Comparison of ENCODE assay signal across 25 mouse cellular contexts in the genomic region with DNA sequence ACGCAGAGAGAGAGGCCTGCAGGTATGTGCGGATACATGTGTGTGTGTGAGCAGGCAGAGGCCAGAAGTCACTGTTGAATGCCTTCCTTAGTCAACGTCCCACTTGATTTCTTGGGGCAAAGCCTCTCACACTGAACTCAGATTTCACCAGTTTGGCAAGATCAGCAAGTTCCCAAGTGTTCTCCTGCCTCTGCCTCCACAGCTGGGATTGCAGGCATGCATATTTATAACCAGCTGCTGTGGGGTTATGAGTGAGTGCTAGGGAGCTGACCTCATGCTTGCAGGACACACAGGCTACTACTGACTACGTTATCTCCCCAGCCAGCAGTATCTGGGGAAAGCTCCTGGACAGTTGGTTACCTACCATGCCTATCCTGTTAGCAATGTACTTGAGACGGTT.
A peak's percentile ranks its signal among the peaks of the same experiment; 100 is the strongest.
DNase-seq lines count a peak whose midpoint lies in the region; ATAC-seq lines count a peak whose summit lies in the region.
"Had no signal": no experiment of that assay in that cellular context is flagged by ENCODE, and none has a peak within 500 bp of the region (broad histone marks: within the 10 kb centered on the region; RNA-seq: fewer than 3 reads in every experiment).

No protein-coding gene starts in this region.

- H3K27me3 ChIP-seq in heart, embryonic 12.5 days (replicated peaks) = no peaks in the 10 kb centered on the region
- no peaks in the 10 kb centered on the region for H3K27me3 ChIP-seq in kidney, embryonic 15.5 days
- H3K27me3 ChIP-seq: embryonic facial prominence, embryonic 13.5 days; forebrain, embryonic 15.5 days; limb, embryonic 15.5 days; liver, embryonic 13.5 days; midbrain, embryonic 13.5 days; neural tube, embryonic 15.5 days; stomach, embryonic 15.5 days had no signal

- H3K4me2 ChIP-seq in heart, embryonic 12.5 days = no peak overlapping the region
- H3K4me2 ChIP-seq in kidney, embryonic 15.5 days = no peak overlapping the region
- H3K4me2 ChIP-seq: embryonic facial prominence, embryonic 13.5 days; forebrain, embryonic 15.5 days; hindbrain, embryonic 14.5 days; limb, embryonic 15.5 days; liver, embryonic 13.5 days; midbrain, embryonic 13.5 days; neural tube, embryonic 15.5 days; stomach, embryonic 15.5 days had no signal

- no peak overlapping the region for H3K27ac ChIP-seq in heart, embryonic 12.5 days (ENCODE audit: poor library complexity, severe bottlenecking)
- peak overlapping the region; percentile 20; the same call in 1 of the 2 replicates for H3K27ac ChIP-seq in kidney, embryonic 15.5 days
- H3K27ac ChIP-seq: embryonic facial prominence, embryonic 13.5 days; forebrain, embryonic 10.5 days; forebrain, embryonic 15.5 days; hindbrain, embryonic 14.5 days; limb, embryonic 15.5 days; liver, embryonic 13.5 days; macrophage; midbrain, embryonic 13.5 days; neural tube, embryonic 15.5 days; stomach, embryonic 15.5 days had no signal

- no peak overlapping the region for H3K4me3 ChIP-seq in heart, embryonic 12.5 days
- H3K4me3 ChIP-seq in kidney, embryonic 15.5 days (replicated peaks) = no peak overlapping the region
- H3K4me3 ChIP-seq: embryonic facial prominence, embryonic 13.5 days; forebrain, embryonic 10.5 days; forebrain, embryonic 15.5 days; limb, embryonic 15.5 days; liver, embryonic 13.5 days; midbrain, embryonic 13.5 days; neural tube, embryonic 15.5 days; stomach, embryonic 15.5 days had no signal

- H3K4me1 ChIP-seq in heart, embryonic 12.5 days (replicated peaks) = peaks cover 12% of the 10 kb centered on the region; the same call in 1 of the 2 replicates
- H3K4me1 ChIP-seq in kidney, embryonic 15.5 days = peaks cover 20% of the 10 kb centered on the region; the same call in 1 of the 2 replicates
- H3K4me1 ChIP-seq: embryonic facial prominence, embryonic 13.5 days; limb, embryonic 15.5 days; stomach, embryonic 15.5 days had no signal

- no peaks in the 10 kb centered on the region for H3K9me3 ChIP-seq in heart, embryonic 12.5 days (replicated peaks)
- no peaks in the 10 kb centered on the region for H3K9me3 ChIP-seq in kidney, embryonic 15.5 days (replicated peaks)
- H3K9me3 ChIP-seq: embryonic facial prominence, embryonic 13.5 days; forebrain, embryonic 10.5 days; limb, embryonic 15.5 days; liver, embryonic 13.5 days; midbrain, embryonic 13.5 days; neural tube, embryonic 15.5 days; stomach, embryonic 15.5 days had no signal

- no peak overlapping the region for H3K9ac ChIP-seq in heart, embryonic 12.5 days
- no peak overlapping the region for H3K9ac ChIP-seq in kidney, embryonic 15.5 days
- H3K9ac ChIP-seq: embryonic facial prominence, embryonic 13.5 days; forebrain, embryonic 15.5 days; hindbrain, embryonic 14.5 days; limb, embryonic 15.5 days; liver, embryonic 13.5 days; midbrain, embryonic 13.5 days; neural tube, embryonic 15.5 days; stomach, embryonic 15.5 days had no signal

- no peaks in the 10 kb centered on the region for H3K36me3 ChIP-seq in heart, embryonic 12.5 days
- no peaks in the 10 kb centered on the region for H3K36me3 ChIP-seq in kidney, embryonic 15.5 days
- H3K36me3 ChIP-seq: embryonic facial prominence, embryonic 13.5 days; forebrain, embryonic 10.5 days; forebrain, embryonic 15.5 days; limb, embryonic 15.5 days; liver, embryonic 13.5 days; midbrain, embryonic 13.5 days; neural tube, embryonic 15.5 days; stomach, embryonic 15.5 days had no signal

- DNase-seq in heart, adult 8-10 months (ENCODE audit: low spot score) = peak; percentile 21
- no peak for DNase-seq in kidney, adult 18-20 months
- peak; percentile 31 for DNase-seq in lung, postnatal 36 days
- no peak for DNase-seq in lung, postnatal 10 days
- DNase-seq in urinary bladder, postnatal 36 days (ENCODE audit: low spot score in 2 of 2) = no peak
- DNase-seq: adrenal gland, postnatal 25 days; B cell, adult 2 months; cerebellum, adult 11-12 months; cerebellum, adult 9-11 months; embryo, embryonic 11 days; kidney, adult 9 months; liver, embryonic 13.5 days; retina, postnatal 1 day; right cerebral cortex, postnatal 14 days had no signal

- 45% methylated on average over 5 of the region's 5 CpGs for WGBS in heart, embryonic 12.5 days
- WGBS in kidney, embryonic 15.5 days = 60% methylated on average over 5 of the region's 5 CpGs

- ATAC-seq in heart, embryonic 12.5 days (ENCODE audit: insufficient number of reproducible peaks, low FRiP score) = no peak
- ATAC-seq in kidney, embryonic 15.5 days (replicated peaks; ENCODE audit: low FRiP score) = no peak
- ATAC-seq: forebrain, embryonic 15.5 days; midbrain, embryonic 13.5 days had no signal

Comparison
In these comparisons a context has a peak if more than half of its experiments do, and no peak if none do; other contexts are left out.
1. DNase-seq: peak in heart, adult 8-10 months (single experiment) and lung, postnatal 36 days (single experiment); none in kidney, adult 18-20 months (single experiment), lung, postnatal 10 days (single experiment) and urinary bladder, postnatal 36 days (0 of 2).